Mouse (Mus musculus) liver, embryonic 15.5 days (tissue): ENCODE results near the gene H2al1d. TPM values are rescaled to one million over a fixed set of nuclear protein-coding genes. Genes with fewer than 3 reads are reported as not detected.
"Not testable (repeated sequence)": the region's sequence is repeated elsewhere in the genome, so short reads cannot be mapped to it uniquely, and the experiment has no call there.

Experiments used
- ATAC-seq: fragments of 200-750 bp; cut with Nextera tagmentation; 2 replicates; pipeline ENCODE4 v1.8.0; 2017; ENCODE audit warnings: moderate number of reproducible peaks, mild to moderate bottlenecking, moderate library complexity; ENCODE audit not compliant: insufficient read depth
- H3K27ac ChIP-seq: fragments of 300-500 bp; sonication (generic); replicated peaks from 2 replicates; pipeline ENCODE4 v1.5.1; 2015; ENCODE audit warnings: mild to moderate bottlenecking, inconsistent platforms
- H3K27me3 ChIP-seq: fragments of 300-500 bp; sonication (generic); 2 replicates; pipeline ENCODE4 v1.6.1; 2015; ENCODE audit warnings: mild to moderate bottlenecking, inconsistent platforms
- H3K36me3 ChIP-seq: fragments of 300-500 bp; sonication (generic); replicated peaks from 2 replicates; pipeline ENCODE4 v1.6.1; 2015; ENCODE audit warnings: moderate library complexity, mild to moderate bottlenecking, inconsistent platforms
- H3K4me1 ChIP-seq: fragments of 300-500 bp; sonication (generic); replicated peaks from 2 replicates; pipeline ENCODE4 v1.6.1; 2015; ENCODE audit warnings: inconsistent platforms
- H3K4me2 ChIP-seq: fragments of 300-500 bp; sonication (generic); 2 replicates; pipeline ENCODE4 v1.6.1; 2015; ENCODE audit warnings: moderate library complexity, mild to moderate bottlenecking, inconsistent platforms
- H3K4me3 ChIP-seq: fragments of 300-500 bp; sonication (generic); replicated peaks from 2 replicates; pipeline ENCODE4 v1.5.1; 2015; ENCODE audit warnings: mild to moderate bottlenecking, inconsistent platforms
- H3K9ac ChIP-seq: fragments of 300-500 bp; sonication (generic); 2 replicates; pipeline ENCODE4 v1.6.1; 2015; ENCODE audit warnings: moderate library complexity, mild to moderate bottlenecking, inconsistent platforms
- H3K9me3 ChIP-seq: fragments of 300-500 bp; sonication (generic); replicated peaks from 2 replicates; pipeline ENCODE4 v1.6.1; 2016; ENCODE audit warnings: inconsistent platforms
- WGBS: fragments of 180-500 bp; shearing (Covaris S2); methylation state at CpG from one replicate; pipeline ENCODE4 v1.1.7; 2015; ENCODE audit warnings: mixed read lengths; ENCODE audit not compliant: insufficient replicate concordance; 5-methylcytosine and 5-hydroxymethylcytosine counted together
- polyA plus RNA-seq: library from polyadenylated mRNA; unstranded; fragments of >200 nt; fragmentation: Nextera tagmentation; extraction: Ambion mirVana; gene quantifications from 2 replicates; pipeline ENCODE4 v1.2.1, GENCODE M21; 2015

Gene H2al1d
- not detected in 2 replicates for polyA plus RNA-seq

DNA sequence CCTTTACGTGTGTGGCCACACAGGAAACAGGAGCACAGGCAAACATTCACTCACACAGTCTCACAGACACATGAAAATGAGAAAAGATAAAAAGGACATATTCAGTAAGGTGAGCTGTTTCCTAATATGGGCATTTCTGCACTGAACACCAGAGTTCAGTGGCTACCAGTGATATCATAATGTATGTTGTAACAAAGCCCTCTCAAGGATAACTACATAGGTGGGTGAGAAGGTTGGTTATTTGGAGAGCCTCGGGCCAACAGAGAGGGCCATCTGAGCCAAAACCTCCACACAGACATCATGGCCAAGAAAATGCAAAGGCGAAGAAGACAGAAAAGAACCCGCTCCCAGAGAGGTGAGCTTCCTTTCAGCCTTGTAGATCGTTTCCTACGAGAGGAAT, at the start of gene H2al1d:
H2al1d (plus strand) TSS at position 301 of the 400 bp plus-strand sequence.
- not testable (repeated sequence) for H3K27ac ChIP-seq, H3K36me3 ChIP-seq, H3K4me2 ChIP-seq, H3K4me1 ChIP-seq, H3K9me3 ChIP-seq, H3K27me3 ChIP-seq, H3K9ac ChIP-seq, H3K4me3 ChIP-seq, ATAC-seq
- no CpG with 5 or more reads among the region's 6 CpGs for WGBS

DNA sequence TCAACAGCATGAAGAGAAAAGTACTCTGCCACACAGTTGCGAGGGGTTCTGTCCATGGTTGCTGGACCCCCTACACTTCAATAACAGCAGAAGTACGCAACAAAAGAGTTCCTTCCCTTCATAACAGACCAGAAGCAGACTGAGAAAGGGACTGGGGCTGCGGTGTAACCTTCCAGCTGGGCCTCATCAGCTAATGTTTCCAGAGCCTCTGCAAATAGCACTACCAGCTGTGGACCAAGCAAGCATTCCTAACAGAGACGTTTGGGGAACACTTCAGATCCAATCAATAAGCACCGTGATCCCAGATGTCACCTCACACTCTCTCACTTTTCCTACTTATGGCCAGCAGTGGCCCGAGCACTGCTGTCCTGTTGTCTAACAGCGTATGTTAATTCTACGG, 43.7 kb upstream of the H2al1d start:
- ATAC-seq = no peak
- H3K9ac ChIP-seq = no peak overlapping the region
- H3K36me3 ChIP-seq = no peaks in the 10 kb centered on the region
- no peak overlapping the region for H3K27ac ChIP-seq
- H3K4me2 ChIP-seq = no peak overlapping the region
- H3K4me1 ChIP-seq = no peaks in the 10 kb centered on the region
- no peak overlapping the region for H3K4me3 ChIP-seq
- 64% methylated on average over 8 of the region's 8 CpGs for WGBS
- no peaks in the 10 kb centered on the region for H3K9me3 ChIP-seq
- H3K27me3 ChIP-seq = no peaks in the 10 kb centered on the region

DNA sequence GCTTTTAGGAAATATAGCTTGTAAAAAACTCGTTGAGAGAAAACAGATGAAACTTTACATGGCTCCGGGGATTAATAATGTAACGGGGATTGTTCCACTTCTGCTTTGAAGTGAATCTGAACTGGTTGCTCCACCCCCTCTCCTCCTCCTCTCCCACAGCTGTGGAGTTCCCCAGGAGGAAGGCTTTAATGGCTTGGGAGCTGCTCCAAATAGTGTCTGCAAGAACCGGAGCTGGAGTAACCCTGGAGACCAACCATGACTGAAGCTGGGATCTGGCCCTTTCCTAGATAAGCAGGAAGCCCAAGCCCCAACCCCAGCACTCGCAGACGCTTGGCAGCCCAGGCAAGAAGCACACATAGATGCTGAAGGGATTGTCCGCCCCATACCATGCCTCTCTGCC, 40.8 kb upstream of the H2al1d start:
- Histone ChIP-seq H3K9me3 (no peaks in the 10 kb centered on the region), H3K4me1 (no peaks in the 10 kb centered on the region), H3K27ac (no peak overlapping the region), H3K36me3 (no peaks in the 10 kb centered on the region), H3K4me2 (no peak overlapping the region), H3K27me3 (no peaks in the 10 kb centered on the region), H3K9ac (no peak overlapping the region), H3K4me3 (no peak overlapping the region)
- 48% methylated on average over 7 of the region's 7 CpGs for WGBS
- no peak for ATAC-seq

DNA sequence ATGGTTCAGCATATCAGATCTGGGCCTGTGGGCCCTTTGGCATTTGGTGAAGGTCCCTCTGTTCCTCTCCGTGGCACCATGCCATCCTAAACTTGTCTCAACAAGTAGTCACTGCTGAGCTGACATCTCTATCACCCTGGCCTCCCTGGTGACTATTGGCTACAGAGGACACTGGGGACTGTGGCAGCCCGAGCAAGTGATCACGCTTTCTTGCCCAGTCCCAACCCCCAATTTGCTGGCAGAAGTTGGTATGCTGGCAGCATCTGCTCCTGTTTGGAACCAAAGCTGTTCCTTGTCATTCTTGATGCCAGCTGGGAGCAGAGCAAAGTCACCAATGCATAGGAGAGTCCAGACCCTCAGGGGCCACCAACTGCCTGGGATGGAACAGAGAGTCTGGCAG, 39.5 kb upstream of the H2al1d start:
- WGBS = 62% methylated on average over 3 of the region's 3 CpGs
- Histone ChIP-seq H3K27me3 (no peaks in the 10 kb centered on the region), H3K4me1 (no peaks in the 10 kb centered on the region), H3K36me3 (no peaks in the 10 kb centered on the region), H3K27ac (no peak overlapping the region), H3K9ac (no peak overlapping the region), H3K4me3 (no peak overlapping the region), H3K9me3 (no peaks in the 10 kb centered on the region), H3K4me2 (no peak overlapping the region)
- no peak for ATAC-seq

DNA sequence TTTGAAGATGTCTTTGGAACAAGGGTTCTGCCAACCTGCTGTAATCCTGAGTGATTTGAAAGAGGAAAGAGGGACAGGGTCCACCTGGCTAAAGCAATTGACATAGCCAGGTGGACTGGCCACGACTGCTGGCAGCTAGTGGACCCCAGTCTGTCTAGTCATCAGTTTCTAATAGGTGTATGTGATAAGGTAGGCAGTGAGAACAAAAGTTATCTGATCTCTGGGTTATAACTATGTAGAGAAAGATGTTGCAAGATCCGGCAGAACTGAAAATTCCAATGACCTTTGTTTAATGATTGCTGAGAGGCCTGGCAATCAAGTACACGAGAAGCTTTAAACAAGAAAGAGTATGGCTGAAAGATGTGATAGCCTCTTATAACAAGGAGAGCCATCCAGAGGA, 35.4 kb upstream of the H2al1d start:
- no peak overlapping the region for H3K27ac ChIP-seq
- H3K4me2 ChIP-seq = no peak overlapping the region
- 50% methylated on average over 3 of the region's 3 CpGs for WGBS
- H3K4me3 ChIP-seq = no peak overlapping the region
- ATAC-seq = no peak
- no peaks in the 10 kb centered on the region for H3K9me3 ChIP-seq
- H3K27me3 ChIP-seq = no peaks in the 10 kb centered on the region
- H3K9ac ChIP-seq = no peak overlapping the region
- no peaks in the 10 kb centered on the region for H3K36me3 ChIP-seq
- no peaks in the 10 kb centered on the region for H3K4me1 ChIP-seq

DNA sequence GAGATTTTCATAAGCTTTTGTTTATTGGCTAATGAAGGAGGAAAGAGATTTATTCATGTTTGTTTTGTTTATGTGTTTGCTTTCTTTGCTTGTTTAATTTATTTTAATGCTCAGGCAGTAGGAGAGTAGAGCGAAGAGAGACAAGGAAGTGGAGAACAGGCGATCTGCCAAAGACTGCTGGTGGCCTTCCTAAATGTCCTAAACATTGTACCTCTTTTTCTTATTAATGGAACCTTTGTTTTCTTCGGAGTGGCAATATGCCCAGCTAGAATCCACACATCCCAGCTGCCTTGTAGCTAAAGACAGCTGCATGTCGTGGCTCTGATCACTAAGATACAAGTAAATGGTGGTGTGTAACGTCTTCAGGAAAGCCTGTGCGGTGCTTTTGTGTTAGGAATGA, 31.5 kb upstream of the H2al1d start:
- no peak overlapping the region for H3K4me2 ChIP-seq
- no peaks in the 10 kb centered on the region for H3K4me1 ChIP-seq
- H3K27me3 ChIP-seq = no peaks in the 10 kb centered on the region
- H3K9me3 ChIP-seq = no peaks in the 10 kb centered on the region
- H3K9ac ChIP-seq = no peak overlapping the region
- ATAC-seq = no peak
- WGBS = 50% methylated on average over 6 of the region's 6 CpGs
- no peaks in the 10 kb centered on the region for H3K36me3 ChIP-seq
- H3K4me3 ChIP-seq = no peak overlapping the region
- H3K27ac ChIP-seq = no peak overlapping the region

DNA sequence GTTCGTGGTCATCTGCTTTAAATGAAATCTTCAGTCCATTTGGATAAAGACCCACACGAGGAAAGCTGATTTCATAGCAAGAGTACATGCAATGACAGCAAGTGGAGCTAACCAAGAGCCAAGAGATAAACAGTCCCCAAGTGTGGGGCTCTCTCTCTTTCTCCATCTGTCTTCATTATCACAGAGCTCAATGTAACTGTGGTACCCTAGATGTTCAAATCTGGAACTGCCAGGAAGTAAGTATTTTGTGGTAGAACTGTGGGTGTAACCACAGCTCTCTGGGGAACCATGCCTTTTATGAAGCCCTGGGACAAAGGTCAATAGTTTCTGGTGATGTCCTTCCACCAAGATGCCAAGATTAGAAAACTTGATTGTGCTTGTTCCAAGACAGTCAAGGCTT, 27.9 kb upstream of the H2al1d start:
- ATAC-seq = no peak
- 35% methylated on average over 2 of the region's 2 CpGs for WGBS

DNA sequence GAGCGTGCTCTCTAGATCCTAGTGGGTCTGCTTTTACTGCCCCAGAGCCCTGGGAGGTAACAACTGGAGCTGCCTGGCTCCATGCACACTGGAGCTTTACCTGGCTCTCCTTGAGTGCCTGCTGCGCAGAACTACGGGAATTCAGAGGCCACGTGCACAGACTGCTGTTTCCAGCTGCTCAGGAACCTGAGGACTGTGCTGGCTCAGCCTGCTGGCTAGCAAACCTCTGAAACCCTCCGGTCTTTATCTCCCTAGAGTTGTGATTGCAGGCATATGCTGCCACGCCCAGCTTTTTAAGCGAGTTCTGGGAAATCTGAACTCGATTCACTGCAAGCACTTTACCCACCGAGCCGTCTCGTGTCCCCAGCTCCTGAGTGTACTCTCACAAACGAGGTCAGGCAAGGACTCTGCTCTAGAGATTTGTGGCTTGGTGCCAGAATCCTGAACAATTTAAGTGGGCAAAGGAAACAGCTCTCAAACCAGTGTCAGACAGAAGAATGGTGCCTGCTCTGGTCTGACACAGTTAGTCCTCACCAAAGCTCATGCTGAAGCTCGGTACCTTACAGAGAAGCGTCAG, 20.2 kb upstream of the H2al1d start:
- ATAC-seq = no peak
- no peak overlapping the region for H3K4me2 ChIP-seq
- H3K4me3 ChIP-seq = no peak overlapping the region
- H3K27ac ChIP-seq = no peak overlapping the region
- 51% methylated on average over 14 of the region's 14 CpGs for WGBS
- H3K27me3 ChIP-seq = no peaks in the 10 kb centered on the region
- no peaks in the 10 kb centered on the region for H3K9me3 ChIP-seq
- no peak overlapping the region for H3K9ac ChIP-seq
- H3K36me3 ChIP-seq = no peaks in the 10 kb centered on the region
- H3K4me1 ChIP-seq = no peaks in the 10 kb centered on the region

More for the DNA sequence above, 27.9 kb upstream of the H2al1d start:
- Histone ChIP-seq H3K4me3 (no peak overlapping the region), H3K36me3 (no peaks in the 10 kb centered on the region), H3K9me3 (no peaks in the 10 kb centered on the region), H3K27ac (no peak overlapping the region), H3K4me2 (no peak overlapping the region), H3K9ac (no peak overlapping the region), H3K4me1 (no peaks in the 10 kb centered on the region), H3K27me3 (no peaks in the 10 kb centered on the region)

DNA sequence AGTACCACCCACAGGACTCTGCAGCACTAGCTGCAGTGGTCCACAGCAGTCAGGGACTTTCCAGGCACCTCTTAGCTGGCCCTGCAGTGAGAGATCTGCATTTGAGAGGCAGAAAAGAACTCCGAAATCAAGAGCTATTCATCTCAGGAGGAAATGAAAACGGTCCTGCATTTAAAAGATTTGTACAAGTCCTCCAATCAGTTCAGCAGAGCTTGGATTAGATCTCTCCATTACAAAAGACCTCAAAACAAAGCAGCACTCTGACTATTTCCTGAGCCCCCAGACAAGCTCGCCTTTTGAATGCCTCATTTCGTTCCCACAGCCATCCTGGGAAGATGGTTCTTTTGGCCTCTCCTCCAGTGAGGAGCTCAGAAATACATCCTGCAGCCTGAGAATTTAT, 19.4 kb upstream of the H2al1d start:
- Histone ChIP-seq H3K9ac (no peak overlapping the region), H3K4me2 (no peak overlapping the region), H3K27me3 (no peaks in the 10 kb centered on the region), H3K4me3 (no peak overlapping the region), H3K27ac (no peak overlapping the region), H3K36me3 (no peaks in the 10 kb centered on the region), H3K9me3 (no peaks in the 10 kb centered on the region), H3K4me1 (no peaks in the 10 kb centered on the region)
- 35% methylated on average over 4 of the region's 4 CpGs for WGBS
- no peak for ATAC-seq

DNA sequence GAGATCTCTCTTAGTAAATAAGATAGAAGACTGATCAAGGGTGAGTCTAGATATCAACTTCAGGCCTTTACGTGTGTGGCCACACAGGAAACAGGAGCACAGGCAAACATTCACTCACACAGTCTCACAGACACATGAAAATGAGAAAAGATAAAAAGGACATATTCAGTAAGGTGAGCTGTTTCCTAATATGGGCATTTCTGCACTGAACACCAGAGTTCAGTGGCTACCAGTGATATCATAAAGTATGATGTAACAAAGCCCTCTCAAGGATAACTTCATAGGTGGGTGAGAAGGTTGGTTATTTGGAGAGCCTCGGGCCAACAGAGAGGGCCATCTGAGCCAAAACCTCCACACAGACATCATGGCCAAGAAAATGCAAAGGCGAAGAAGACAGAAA, 9.7 kb upstream of the H2al1d start, which contains the start of gene H2al1a:
H2al1a (plus strand) TSS at position 301 of the 400 bp plus-strand sequence.
- not testable (repeated sequence) for H3K4me1 ChIP-seq, H3K27ac ChIP-seq, ATAC-seq, H3K4me2 ChIP-seq, H3K27me3 ChIP-seq, H3K9ac ChIP-seq, H3K36me3 ChIP-seq, H3K4me3 ChIP-seq, H3K9me3 ChIP-seq
- WGBS = no CpG with 5 or more reads among the region's 3 CpGs

DNA sequence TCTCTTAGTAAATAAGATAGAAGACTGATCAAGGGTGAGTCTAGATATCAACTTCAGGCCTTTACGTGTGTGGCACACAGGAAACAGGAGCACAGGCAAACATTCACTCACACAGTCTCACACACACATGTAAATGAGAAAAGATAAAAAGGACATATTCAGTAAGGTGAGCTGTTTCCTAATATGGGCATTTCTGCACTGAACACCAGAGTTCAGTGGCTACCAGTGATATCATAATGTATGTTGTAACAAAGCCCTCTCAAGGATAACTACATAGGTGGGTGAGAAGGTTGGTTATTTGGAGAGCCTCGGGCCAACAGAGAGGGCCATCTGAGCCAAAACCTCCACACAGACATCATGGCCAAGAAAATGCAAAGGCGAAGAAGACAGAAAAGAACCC, 6.5 kb upstream of the H2al1d start, which contains the start of gene H2al1b:
H2al1b (plus strand) TSS at position 301 of the 400 bp plus-strand sequence.
- H3K27ac ChIP-seq, H3K27me3 ChIP-seq, H3K4me2 ChIP-seq, H3K9me3 ChIP-seq, H3K4me1 ChIP-seq, H3K4me3 ChIP-seq, H3K9ac ChIP-seq, H3K36me3 ChIP-seq, ATAC-seq: not testable (repeated sequence)
- 77% methylated on average over 1 of the region's 3 CpGs for WGBS

DNA sequence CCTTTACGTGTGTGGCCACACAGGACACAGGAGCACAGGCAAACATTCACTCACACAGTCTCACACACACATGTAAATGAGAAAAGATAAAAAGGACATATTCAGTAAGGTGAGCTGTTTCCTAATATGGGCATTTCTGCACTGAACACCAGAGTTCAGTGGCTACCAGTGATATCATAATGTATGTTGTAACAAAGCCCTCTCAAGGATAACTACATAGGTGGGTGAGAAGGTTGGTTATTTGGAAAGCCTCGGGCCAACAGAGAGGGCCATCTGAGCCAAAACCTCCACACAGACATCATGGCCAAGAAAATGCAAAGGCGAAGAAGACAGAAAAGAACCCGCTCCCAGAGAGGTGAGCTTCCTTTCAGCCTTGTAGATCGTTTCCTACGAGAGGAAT, 3.3 kb upstream of the H2al1d start, which contains the start of gene H2al1c:
H2al1c (plus strand) TSS at position 301 of the 400 bp plus-strand sequence.
- not testable (repeated sequence) for H3K27me3 ChIP-seq, ATAC-seq, H3K9ac ChIP-seq, H3K4me1 ChIP-seq, H3K4me2 ChIP-seq, H3K36me3 ChIP-seq, H3K4me3 ChIP-seq, H3K27ac ChIP-seq, H3K9me3 ChIP-seq
- WGBS = 44% methylated on average over 1 of the region's 6 CpGs
